Mouse (Mus musculus) forebrain, embryonic 14.5 days (tissue): ENCODE results near the gene Zdhhc21. TPM values are rescaled to one million over a fixed set of nuclear protein-coding genes. Genes with fewer than 3 reads are reported as not detected.

Source experiments
- ATAC-seq: fragments of 200-750 bp; cut with Nextera tagmentation; 2 replicates; pipeline ENCODE4 v1.8.0; 2017; ENCODE audit warnings: mild to moderate bottlenecking, moderate library complexity
- DNase-seq: peaks from one replicate; pipeline ENCODE4 v3.0.0-alpha.2; 2015; ENCODE audit warnings: low spot score
- H3K27ac ChIP-seq: fragments of 300-500 bp; sonication (generic); 2 replicates; pipeline ENCODE4 v1.5.1; 2014; ENCODE audit warnings: low read depth, mild to moderate bottlenecking, control low read depth, low read length, moderate library complexity
- H3K27me3 ChIP-seq: fragments of 300-500 bp; sonication (generic); replicated peaks from 2 replicates; pipeline ENCODE4 v1.6.1; 2014; ENCODE audit warnings: low read length, control low read depth, mixed read lengths; ENCODE audit not compliant: control insufficient read depth, insufficient read depth
- H3K36me3 ChIP-seq: fragments of 300-500 bp; sonication (generic); 2 replicates; pipeline ENCODE4 v1.6.1; 2014; ENCODE audit warnings: low read length, control low read depth; ENCODE audit not compliant: control insufficient read depth, insufficient read depth
- H3K4me1 ChIP-seq: fragments of 300-500 bp; sonication (generic); 2 replicates; pipeline ENCODE4 v1.6.1; 2014; ENCODE audit warnings: antibody characterized with exemption, low read length, control low read depth; ENCODE audit not compliant: control insufficient read depth, insufficient read depth
- H3K4me2 ChIP-seq: fragments of 300-500 bp; sonication (generic); 2 replicates; pipeline ENCODE4 v1.6.1; 2014; ENCODE audit warnings: mild to moderate bottlenecking, control low read depth, low read length
- H3K4me3 ChIP-seq: fragments of 300-500 bp; sonication (generic); 2 replicates; pipeline ENCODE4 v1.5.1; 2014; ENCODE audit warnings: low read depth, low read length, control low read depth
- H3K9ac ChIP-seq: fragments of 300-500 bp; sonication (generic); 2 replicates; pipeline ENCODE4 v1.6.1; 2014; ENCODE audit warnings: mild to moderate bottlenecking, low read length, control low read depth, moderate library complexity
- H3K9me3 ChIP-seq: fragments of 300-500 bp; sonication (generic); replicated peaks from 2 replicates; pipeline ENCODE4 v1.6.1; 2016; ENCODE audit warnings: low read length, control low read depth, mixed read lengths; ENCODE audit not compliant: control insufficient read depth
- WGBS: fragments of 180-500 bp; shearing (Covaris S2); extraction: QIAGEN DNeasy Blood & Tissue Kit; methylation state at CpG from one replicate; pipeline ENCODE4 v1.1.7; 2014; 5-methylcytosine and 5-hydroxymethylcytosine counted together
- polyA plus RNA-seq: library from polyadenylated mRNA; unstranded; fragments of >200 nt; fragmentation: Nextera tagmentation; extraction: Ambion mirVana; gene quantifications from 2 replicates; pipeline ENCODE4 v1.2.1, GENCODE M21; 2014

The Zdhhc21 gene
- polyA plus RNA-seq, 1 experiment from 2014 or later: 13.1 TPM

DNA sequence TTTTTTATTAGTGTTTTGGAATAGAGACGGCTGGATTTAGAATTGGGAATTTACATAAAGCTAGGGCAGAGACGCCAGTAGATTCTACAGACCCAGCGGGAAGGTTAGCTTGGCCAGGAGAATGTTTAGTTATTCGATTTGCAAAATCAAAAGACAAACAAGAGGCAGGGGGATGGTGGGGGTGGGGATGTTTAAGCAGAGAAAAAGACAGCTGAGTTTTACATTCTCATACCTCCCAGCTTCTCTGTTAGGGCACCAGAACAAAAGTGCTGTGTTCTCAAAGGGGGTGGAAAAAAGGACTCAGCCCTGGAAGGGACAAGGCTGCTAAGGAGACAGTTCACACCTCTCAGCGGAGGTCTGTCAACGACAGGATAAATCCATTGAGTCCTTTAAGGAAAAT is 12.4 kb upstream of the Zdhhc21 start:
- 29% methylated on average over 6 of the region's 6 CpGs for whole genome bisulfite sequencing
- DNase-seq: no peak

DNA sequence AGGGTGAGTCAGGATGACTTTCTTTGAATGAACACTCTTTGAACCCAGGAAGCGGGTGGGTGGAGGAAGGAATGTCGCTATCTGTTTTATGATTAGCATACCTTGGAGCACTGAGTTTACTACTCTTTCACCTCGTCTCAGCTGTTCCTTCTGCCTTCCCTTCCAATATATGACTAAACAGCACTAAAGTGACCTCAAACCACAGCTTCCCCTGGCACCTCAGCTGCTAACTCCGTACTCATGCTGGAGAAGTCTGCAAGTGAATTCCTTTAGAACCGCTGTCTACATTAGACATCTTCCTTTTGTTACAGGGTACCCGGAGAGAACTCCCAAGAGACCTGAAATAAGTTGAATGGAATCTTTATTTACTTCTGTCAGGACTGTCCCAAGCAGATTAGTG is 11.2 kb upstream of the Zdhhc21 start:
- Histone ChIP-seq H3K4me1 (peaks cover 3% of the 10 kb centered on the region; the same call in 1 of the 2 replicates), H3K4me3 (no peak overlapping the region), H3K27ac (no peak overlapping the region), H3K9me3 (no peaks in the 10 kb centered on the region), H3K9ac (no peak overlapping the region), H3K27me3 (no peaks in the 10 kb centered on the region), H3K4me2 (no peak overlapping the region), H3K36me3 (no peaks in the 10 kb centered on the region)
- 94% methylated on average over 6 of the region's 6 CpGs for WGBS
- ATAC-seq: no peak
- DNase-seq: no peak

More for the DNA sequence above, 12.4 kb upstream of the Zdhhc21 start:
- H3K27me3 ChIP-seq: no peaks in the 10 kb centered on the region
- no peak overlapping the region for H3K27ac ChIP-seq
- H3K4me1 ChIP-seq: peaks cover 3% of the 10 kb centered on the region; the same call in 1 of the 2 replicates
- no peak overlapping the region for H3K4me2 ChIP-seq
- H3K9me3 ChIP-seq: no peaks in the 10 kb centered on the region
- ATAC-seq: no peak
- no peak overlapping the region for H3K4me3 ChIP-seq
- H3K9ac ChIP-seq: no peak overlapping the region
- H3K36me3 ChIP-seq: no peaks in the 10 kb centered on the region

DNA sequence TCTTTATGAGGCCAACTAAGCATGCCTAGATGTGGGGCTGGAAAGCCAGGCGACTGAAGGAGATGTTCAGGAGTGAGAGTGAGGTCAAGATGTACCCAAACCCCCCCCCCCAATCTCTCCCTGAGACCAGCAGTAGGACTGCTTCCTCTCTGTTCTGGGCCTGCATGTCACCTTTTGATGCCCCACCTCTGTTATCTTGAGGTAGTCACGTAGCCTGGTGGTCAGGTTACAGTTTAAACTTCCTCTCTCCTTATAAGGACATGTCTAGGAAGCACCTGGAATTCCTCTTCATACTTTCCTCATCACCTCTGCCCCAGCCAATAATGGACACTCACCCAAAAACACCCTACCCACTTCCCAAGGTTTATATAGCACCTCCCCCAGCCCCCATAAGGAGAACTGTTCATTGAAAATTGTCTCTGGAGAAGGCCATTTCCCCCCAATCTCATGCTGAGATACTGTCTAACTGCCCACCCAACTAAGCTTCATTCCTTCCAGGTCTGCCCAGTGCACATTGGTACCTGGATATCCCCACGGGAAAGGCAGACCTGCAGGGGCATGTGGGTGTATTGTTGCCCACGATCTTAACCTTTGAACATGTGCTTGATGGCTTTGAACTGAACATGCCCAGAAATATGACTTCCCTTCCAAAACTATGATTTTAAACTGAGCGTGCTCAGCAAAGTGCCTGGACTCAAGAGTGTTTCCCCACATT is 8.1 kb upstream of the Zdhhc21 start:
- DNase-seq: no peak
- no peak for ATAC-seq
- no peaks in the 10 kb centered on the region for H3K36me3 ChIP-seq
- no peak overlapping the region for H3K4me2 ChIP-seq
- no peaks in the 10 kb centered on the region for H3K9me3 ChIP-seq
- no peak overlapping the region for H3K27ac ChIP-seq
- H3K9ac ChIP-seq: no peak overlapping the region
- H3K27me3 ChIP-seq: no peaks in the 10 kb centered on the region
- no peak overlapping the region for H3K4me3 ChIP-seq
- WGBS: 94% methylated on average over 5 of the region's 5 CpGs
- H3K4me1 ChIP-seq: peaks cover 5% of the 10 kb centered on the region

DNA sequence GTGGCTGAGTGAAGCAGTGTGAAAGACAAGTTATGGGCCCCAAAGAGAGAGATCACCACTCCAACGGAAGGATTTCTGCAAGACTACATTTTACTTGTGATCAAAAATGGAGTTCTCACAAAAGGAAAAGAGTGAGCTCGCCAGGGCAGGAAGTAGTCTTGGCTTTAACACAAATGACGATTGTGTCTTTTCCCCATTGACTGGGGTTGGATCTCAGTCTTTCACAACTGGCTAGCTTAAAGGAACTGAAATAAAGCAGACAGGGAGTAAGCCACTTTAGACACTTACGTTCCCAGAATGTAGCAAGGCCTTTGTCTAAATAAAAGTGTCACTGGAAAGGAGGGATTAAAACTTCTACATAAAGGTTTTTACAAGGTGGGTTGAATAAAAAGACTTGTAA is 7.4 kb upstream of the Zdhhc21 start:
- Histone ChIP-seq H3K9me3 (no peaks in the 10 kb centered on the region), H3K4me2 (no peak overlapping the region), H3K9ac (no peak overlapping the region), H3K4me3 (no peak overlapping the region), H3K4me1 (peaks cover 2% of the 10 kb centered on the region; the same call in 1 of the 2 replicates), H3K27me3 (no peaks in the 10 kb centered on the region), H3K36me3 (no peaks in the 10 kb centered on the region), H3K27ac (no peak overlapping the region)
- DNase-seq (no peak), ATAC-seq (no peak)
- 18% methylated on average over 4 of the region's 4 CpGs for WGBS

DNA sequence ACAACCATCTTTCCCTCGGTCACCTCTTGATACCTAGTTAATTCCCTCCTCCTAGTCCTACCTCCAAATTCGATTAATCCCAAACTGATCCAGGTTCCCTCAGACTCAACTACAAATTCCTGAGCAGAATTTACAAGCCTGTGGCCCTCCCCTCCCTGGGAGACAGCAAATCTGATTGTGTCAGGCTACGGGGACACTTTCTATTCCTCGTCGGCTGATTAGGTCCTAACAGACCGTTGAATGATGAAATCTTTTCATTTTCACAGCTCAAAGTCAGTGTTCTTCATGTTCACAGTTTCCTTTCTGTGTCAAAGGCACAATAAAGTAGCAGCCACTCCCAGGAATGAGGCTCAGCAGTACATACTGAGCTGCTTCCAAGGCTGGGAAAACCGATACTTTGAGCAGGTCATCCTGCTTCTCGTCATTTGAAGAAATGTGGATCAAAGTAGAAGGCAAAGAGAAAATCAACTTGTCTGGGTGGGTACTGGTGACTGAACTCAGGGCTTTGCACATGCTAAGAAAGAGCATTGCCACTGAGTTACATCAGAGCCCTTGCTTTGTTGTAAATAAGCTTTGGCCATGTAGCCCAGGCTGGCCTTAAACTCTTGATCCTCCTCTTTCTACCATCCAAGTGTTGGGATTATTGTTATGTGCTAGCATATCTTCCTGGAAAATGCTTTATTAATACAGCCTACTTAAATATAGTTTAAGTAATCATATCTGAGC is 5.4 kb upstream of the Zdhhc21 start:
- Histone ChIP-seq H3K27me3 (no peaks in the 10 kb centered on the region), H3K4me1 (peaks cover 2% of the 10 kb centered on the region; the same call in 1 of the 2 replicates), H3K36me3 (no peaks in the 10 kb centered on the region), H3K4me2 (no peak overlapping the region), H3K27ac (no peak overlapping the region), H3K9me3 (no peaks in the 10 kb centered on the region), H3K9ac (no peak overlapping the region), H3K4me3 (no peak overlapping the region)
- ATAC-seq (no peak), DNase-seq (no peak)
- whole genome bisulfite sequencing: 76% methylated on average over 8 of the region's 8 CpGs

DNA sequence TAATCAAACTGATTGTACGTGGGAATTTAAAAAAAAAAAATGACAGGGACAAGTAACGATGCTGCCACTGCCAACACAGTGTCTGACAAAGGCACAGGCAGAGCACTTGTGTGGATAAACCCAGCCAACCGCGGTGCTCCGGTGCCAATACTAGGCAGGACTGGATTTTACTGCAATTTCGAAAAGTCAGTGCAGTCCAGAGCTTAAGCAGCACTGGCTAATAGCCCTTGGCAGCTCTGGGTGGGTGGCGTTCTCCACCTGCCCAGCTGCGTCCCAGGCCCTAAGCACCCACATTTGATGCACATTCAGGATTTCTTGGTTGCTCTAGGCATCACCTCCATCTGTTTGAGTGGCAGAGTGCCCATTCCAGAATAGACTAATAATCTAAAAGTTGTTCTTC is 3.6 kb upstream of the Zdhhc21 start:
- no peaks in the 10 kb centered on the region for H3K27me3 ChIP-seq
- WGBS: 60% methylated on average over 8 of the region's 8 CpGs
- H3K4me1 ChIP-seq: peaks cover 8% of the 10 kb centered on the region
- no peak overlapping the region for H3K9ac ChIP-seq
- ATAC-seq (no peak), DNase-seq (peak; percentile 55)
- H3K4me3 ChIP-seq: no peak overlapping the region
- 0 out of 2 replicates have a peak overlapping the region, but pooled peaks have one; percentile 5 for H3K27ac ChIP-seq
- no peak overlapping the region for H3K4me2 ChIP-seq
- no peaks in the 10 kb centered on the region for H3K36me3 ChIP-seq
- H3K9me3 ChIP-seq: no peaks in the 10 kb centered on the region

DNA sequence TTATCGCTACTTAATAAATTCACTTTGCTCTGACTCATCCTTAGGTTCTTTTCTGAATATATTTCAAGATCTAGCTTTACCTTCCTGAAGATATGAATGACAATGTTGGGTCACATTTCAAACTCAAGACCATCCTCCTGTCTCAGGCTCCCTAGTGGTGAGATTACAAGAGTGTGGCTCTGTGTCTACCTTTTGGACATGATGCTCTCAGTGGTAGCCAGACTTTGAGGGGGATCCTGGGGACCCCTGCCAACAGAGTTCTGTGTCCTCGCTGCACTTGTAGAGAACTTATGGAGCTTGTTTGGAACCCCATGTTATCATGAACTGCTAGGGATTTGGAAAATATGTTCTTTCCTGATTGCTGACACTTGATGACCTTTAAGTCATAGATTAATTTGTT is 1.7 kb upstream of the Zdhhc21 start:
- Histone ChIP-seq H3K4me2 (no peak overlapping the region), H3K36me3 (no peaks in the 10 kb centered on the region), H3K4me3 (no peak overlapping the region), H3K27me3 (no peaks in the 10 kb centered on the region), H3K9ac (no peak overlapping the region), H3K27ac (no peak overlapping the region), H3K4me1 (peaks cover 10% of the 10 kb centered on the region), H3K9me3 (no peaks in the 10 kb centered on the region)
- 93% methylated on average over 2 of the region's 2 CpGs for WGBS
- no peak for DNase-seq
- ATAC-seq: no peak

DNA sequence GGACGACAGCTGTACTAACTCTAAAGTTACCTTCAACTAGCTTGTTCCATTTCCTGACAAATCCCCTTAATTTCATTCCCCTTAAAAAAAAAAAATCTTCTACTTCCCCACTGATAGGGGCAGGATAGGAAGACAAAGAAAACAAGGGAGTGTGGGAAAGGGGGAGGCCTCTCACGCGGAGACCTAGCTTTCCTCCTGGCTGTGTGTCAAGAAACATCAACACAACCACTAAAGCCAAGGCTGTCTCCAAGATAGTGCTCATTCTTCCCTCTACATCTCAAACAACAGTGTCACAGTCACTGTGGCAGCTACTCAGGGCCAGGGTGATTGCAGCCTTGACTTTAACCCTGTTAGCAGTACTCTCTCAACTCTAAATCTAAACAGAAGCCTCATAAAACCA is 808 bp upstream of the Zdhhc21 start:
- peak overlapping the region; percentile 22; the same call in 1 of the 2 replicates for H3K27ac ChIP-seq
- no peaks in the 10 kb centered on the region for H3K27me3 ChIP-seq
- ATAC-seq (no peak), DNase-seq (peak; percentile 69)
- H3K4me3 ChIP-seq: no peak overlapping the region
- no peak overlapping the region for H3K4me2 ChIP-seq
- H3K36me3 ChIP-seq: no peaks in the 10 kb centered on the region
- no peaks in the 10 kb centered on the region for H3K9me3 ChIP-seq
- WGBS: 26% methylated on average over 3 of the region's 3 CpGs
- peaks cover 12% of the 10 kb centered on the region for H3K4me1 ChIP-seq
- H3K9ac ChIP-seq: no peak overlapping the region
